Mouse (Mus musculus) adrenal gland, adult 18-20 months (tissue): ENCODE measurements around the gene Gm28053. TPM values are rescaled to one million over a fixed set of nuclear protein-coding genes. Genes with fewer than 3 reads are reported as not detected.
"Not testable (repeated sequence)": the region's sequence is repeated elsewhere in the genome, so short reads cannot be mapped to it uniquely, and the experiment has no call there.

Experiments
- DNase-seq, 2 experiments: peaks; one replicate each; pipeline ENCODE4 v3.0.0; 2021 to 2022; ENCODE audit warnings: low spot score in 2 of 2
- long read RNA-seq, 2 experiments: library from polyadenylated mRNA; stranded (forward); transcript quantifications; one replicate each; pipeline ENCODE4 v2.0.0; 2021
- total RNA-seq, 2 experiments: library from RNA; stranded (reverse); gene quantifications; 1 replicate in 1 of 2; 2 replicates in 1 of 2; pipeline ENCODE4 v1.2.3; 2021

Gene Gm28053
- total RNA-seq = 1 to 10 TPM; 2.0 to 3.0 TPM
- long read RNA-seq, experiment 1 = 0 reads
- long read RNA-seq, experiment 2, partial matches to known transcripts = 0 of 2 reads
- long read RNA-seq, experiment 2, other reads (novel, unspliced or antisense) = 0 of 2 reads

GRCm38 (mm10) chr6:48718455-48718854 is at the start of gene Gm28053, which contains the start of gene Gimap7:
Gene Gm28053, plus strand, starts transcription at chr6:48718607.
Gene Gimap7, plus strand, starts transcription at chr6:48718621.
- DNase-seq = no peak

GRCm38 (mm10) chr6:48669446-48669969 is 48.9 kb upstream of the Gm28053 start:
- DNase-seq = no peak

GRCm38 (mm10) chr6:48674291-48675058 is 43.9 kb upstream of the Gm28053 start:
- no peak for DNase-seq

- DNase-seq = no peak
Measured at GRCm38 (mm10) chr6:48675400-48675930, 42.9 kb upstream of the Gm28053 start.

GRCm38 (mm10) chr6:48675931-48676859 is 42.2 kb upstream of the Gm28053 start, which contains the start of gene Gimap9:
Gene Gimap9, plus strand, starts transcription at chr6:48676129.
- no peak for DNase-seq

GRCm38 (mm10) chr6:48676860-48677415 is 41.5 kb upstream of the Gm28053 start:
- no peak for DNase-seq

GRCm38 (mm10) chr6:48677492-48678345 is 40.7 kb upstream of the Gm28053 start:
- no peak for DNase-seq

- no peak for DNase-seq
Measured at GRCm38 (mm10) chr6:48678391-48678790, 40.0 kb upstream of the Gm28053 start.

- no peak for DNase-seq
Measured at GRCm38 (mm10) chr6:48679701-48680100, 38.7 kb upstream of the Gm28053 start.

- DNase-seq = no peak
Measured at GRCm38 (mm10) chr6:48680421-48680820, 38.0 kb upstream of the Gm28053 start.

GRCm38 (mm10) chr6:48681472-48682090 is 36.8 kb upstream of the Gm28053 start:
- DNase-seq = no peak

- no peak for DNase-seq
Measured at GRCm38 (mm10) chr6:48682271-48682670, 36.1 kb upstream of the Gm28053 start.

- not testable (repeated sequence) for DNase-seq
Measured at GRCm38 (mm10) chr6:48683263-48683821, 35.1 kb upstream of the Gm28053 start.

GRCm38 (mm10) chr6:48684319-48684718 is 34.1 kb upstream of the Gm28053 start, which contains the start of gene Gimap4:
Gene Gimap4, plus strand, starts transcription at chr6:48684549.
- DNase-seq = no peak

GRCm38 (mm10) chr6:48684806-48685205 is 33.6 kb upstream of the Gm28053 start:
- no peak for DNase-seq

GRCm38 (mm10) chr6:48685251-48685650 is 33.2 kb upstream of the Gm28053 start:
- no peak for DNase-seq

GRCm38 (mm10) chr6:48685694-48686665 is 32.4 kb upstream of the Gm28053 start:
- DNase-seq = no peak

GRCm38 (mm10) chr6:48687077-48687476 is 31.3 kb upstream of the Gm28053 start:
- DNase-seq = no peak
